In the genomic region with DNA sequence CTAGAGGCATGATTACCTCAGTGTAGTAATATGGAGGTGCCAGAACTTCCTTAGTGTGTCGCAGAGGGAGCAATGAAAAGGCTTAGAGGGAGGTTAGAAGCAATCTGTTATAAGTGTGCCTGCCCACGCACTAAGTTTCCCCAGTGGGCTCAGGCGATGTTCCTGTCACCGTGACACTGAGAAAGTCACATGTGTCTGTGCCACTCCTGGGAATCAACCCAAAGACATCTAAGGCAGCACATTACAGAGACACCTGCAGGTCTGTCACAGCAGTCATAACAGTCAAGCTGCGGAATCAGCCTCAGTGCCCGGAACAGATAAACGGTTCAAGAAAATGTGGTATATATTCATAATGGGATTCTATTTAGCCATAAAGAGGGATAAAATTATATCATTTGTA, we compare ENCODE assay signal across 21 mouse cellular contexts. TPM values are rescaled to one million over a fixed set of nuclear protein-coding genes. Genes with fewer than 3 reads are reported as not detected.
DNase-seq lines count a peak whose midpoint lies in the region; ATAC-seq and TF ChIP-seq lines count a peak whose summit lies in the region.
"Had no signal": no experiment of that assay in that cellular context is flagged by ENCODE, and none has a peak within 500 bp of the region (broad histone marks: within the 10 kb centered on the region; RNA-seq: fewer than 3 reads in every experiment).

No protein-coding gene starts in this region.

- H3K9ac ChIP-seq in midbrain, embryonic 12.5 days (replicated peaks), result no peak overlapping the region
- no peak overlapping the region for H3K9ac ChIP-seq in midbrain, embryonic 16.5 days (ENCODE audit: low read depth, low read length)
- no peak overlapping the region for H3K9ac ChIP-seq in forebrain, embryonic 13.5 days
- H3K9ac ChIP-seq in midbrain, postnatal 0 days (replicated peaks; ENCODE audit: low read length, poor library complexity, severe bottlenecking), result no peak overlapping the region
- H3K9ac ChIP-seq: intestine, embryonic 15.5 days had no signal

- no peaks in the 10 kb centered on the region for H3K9me3 ChIP-seq in midbrain, embryonic 12.5 days
- no peaks in the 10 kb centered on the region for H3K9me3 ChIP-seq in midbrain, embryonic 16.5 days (replicated peaks; ENCODE audit: control insufficient read depth, low read length, poor library complexity, severe bottlenecking)
- H3K9me3 ChIP-seq in forebrain, embryonic 13.5 days (replicated peaks), result no peaks in the 10 kb centered on the region
- no peaks in the 10 kb centered on the region for H3K9me3 ChIP-seq in midbrain, postnatal 0 days (ENCODE audit: low read length)
- H3K9me3 ChIP-seq: intestine, embryonic 15.5 days had no signal

- DNase-seq in frontal cortex, adult 2 months (ENCODE audit: extremely low spot score in 1 of 2, low spot score in 1 of 2), result peak; percentile 56 to 62
- DNase-seq in midbrain, postnatal 0 days (ENCODE audit: low spot score), result no peak
- DNase-seq in heart, adult 11 months, result no peak
- no peak for DNase-seq in kidney, adult 9 months
- DNase-seq: adrenal gland, postnatal 14 days; cerebellum, adult 9-10 months; gastrocnemius, postnatal 14 days; lung, adult 18-20 months; lung, postnatal 36 days; thymus, postnatal 25 days had no signal

- H3K27me3 ChIP-seq in midbrain, embryonic 12.5 days, result peaks cover 30% of the 10 kb centered on the region
- peaks cover 3% of the 10 kb centered on the region; the same call in 1 of the 2 replicates for H3K27me3 ChIP-seq in midbrain, embryonic 16.5 days (ENCODE audit: control insufficient read depth, insufficient read depth, low read depth, low read length)
- peaks cover 16% of the 10 kb centered on the region for H3K27me3 ChIP-seq in forebrain, embryonic 13.5 days
- H3K27me3 ChIP-seq in midbrain, postnatal 0 days (ENCODE audit: insufficient read depth, low read length), result no peaks in the 10 kb centered on the region

- ATAC-seq in midbrain, embryonic 12.5 days (ENCODE audit: low FRiP score, low read depth), result no peak
- no peak for ATAC-seq in midbrain, embryonic 16.5 days
- ATAC-seq in forebrain, embryonic 13.5 days, result 0 out of 2 replicates have a peak, but pooled peaks have one; percentile 19
- ATAC-seq in midbrain, postnatal 0 days (ENCODE audit: low FRiP score), result 0 out of 2 replicates have a peak, but pooled peaks have one; percentile 31
- no peak for ATAC-seq in megakaryocyte, adult 5-6 weeks (ENCODE audit: poor library complexity, severe bottlenecking)
- ATAC-seq: intestine, embryonic 15.5 days had no signal

- H3K4me1 ChIP-seq in midbrain, embryonic 12.5 days, result peaks cover 45% of the 10 kb centered on the region
- peaks cover 15% of the 10 kb centered on the region for H3K4me1 ChIP-seq in midbrain, embryonic 16.5 days (ENCODE audit: control insufficient read depth, insufficient read depth, low read length)
- peaks cover 51% of the 10 kb centered on the region for H3K4me1 ChIP-seq in forebrain, embryonic 13.5 days
- H3K4me1 ChIP-seq in midbrain, postnatal 0 days (ENCODE audit: insufficient read depth, low read length), result peaks cover 16% of the 10 kb centered on the region

- peak overlapping the region; percentile 84; the same call in 1 of the 2 replicates for H3K27ac ChIP-seq in midbrain, embryonic 12.5 days (replicated peaks)
- no peak overlapping the region; the same call in none of the 2 replicates for H3K27ac ChIP-seq in midbrain, embryonic 16.5 days (ENCODE audit: low read length)
- H3K27ac ChIP-seq in forebrain, embryonic 13.5 days, result no peak overlapping the region
- H3K27ac ChIP-seq in midbrain, postnatal 0 days (ENCODE audit: low read depth, low read length), result no peak overlapping the region
- H3K27ac ChIP-seq: intestine, embryonic 15.5 days; kidney, postnatal 0 days; layer of hippocampus, adult 2 months; left cerebral cortex, adult 2 months had no signal

- 84% methylated on average over 7 of the region's 7 CpGs for WGBS in midbrain, embryonic 12.5 days
- WGBS in midbrain, embryonic 16.5 days, result 60% methylated on average over 7 of the region's 7 CpGs
- 78% methylated on average over 7 of the region's 7 CpGs for WGBS in forebrain, embryonic 13.5 days
- WGBS in midbrain, postnatal 0 days, result 53% methylated on average over 7 of the region's 7 CpGs

- H3K4me3 ChIP-seq in midbrain, embryonic 12.5 days, result no peak overlapping the region
- no peak overlapping the region for H3K4me3 ChIP-seq in midbrain, embryonic 16.5 days (ENCODE audit: low read depth, low read length)
- no peak overlapping the region for H3K4me3 ChIP-seq in forebrain, embryonic 13.5 days
- no peak overlapping the region for H3K4me3 ChIP-seq in midbrain, postnatal 0 days (ENCODE audit: low read depth, low read length)
- H3K4me3 ChIP-seq: intestine, embryonic 15.5 days; layer of hippocampus, adult 2 months; left cerebral cortex, adult 2 months had no signal

- no peak overlapping the region for H3K4me2 ChIP-seq in midbrain, embryonic 12.5 days (replicated peaks)
- H3K4me2 ChIP-seq in midbrain, embryonic 16.5 days (ENCODE audit: low read length), result no peak overlapping the region
- H3K4me2 ChIP-seq in forebrain, embryonic 13.5 days, result no peak overlapping the region
- no peak overlapping the region for H3K4me2 ChIP-seq in midbrain, postnatal 0 days (ENCODE audit: low read depth, low read length, poor library complexity, severe bottlenecking)
- H3K4me2 ChIP-seq: intestine, embryonic 15.5 days had no signal

- TF ChIP-seq CTCF in midbrain, postnatal 0 days (IDR thresholded peaks at IDR 0.05), result no peak

- no peaks in the 10 kb centered on the region for H3K36me3 ChIP-seq in midbrain, embryonic 12.5 days
- no peaks in the 10 kb centered on the region for H3K36me3 ChIP-seq in midbrain, embryonic 16.5 days (ENCODE audit: control insufficient read depth, insufficient read depth, low read length)
- H3K36me3 ChIP-seq in forebrain, embryonic 13.5 days (ENCODE audit: poor library complexity, severe bottlenecking), result no peaks in the 10 kb centered on the region
- H3K36me3 ChIP-seq in midbrain, postnatal 0 days (ENCODE audit: insufficient read depth, low read length), result no peaks in the 10 kb centered on the region
- H3K36me3 ChIP-seq: intestine, embryonic 15.5 days had no signal

RNA-seq across cellular contexts. Expression of gene Igfbpl1, which starts 5.3 kb away (rescaled TPM):
- polyA plus RNA-seq in midbrain, embryonic 12.5 days (2016; fragmentation: Nextera tagmentation; extraction: Ambion mirVana), result 63.3 and 69.5 TPM in 2 replicates
- polyA plus RNA-seq in midbrain, embryonic 16.5 days (2015; fragmentation: Nextera tagmentation; extraction: Ambion mirVana), result 33.4 and 39.5 TPM in 2 replicates
- polyA plus RNA-seq in forebrain, embryonic 13.5 days (2015; fragmentation: Nextera tagmentation; extraction: Ambion mirVana), result 78.5 and 86.8 TPM in 2 replicates
- polyA plus RNA-seq in frontal cortex, adult 2 months (2012; rRNA removed), result 13.1 and 13.8 TPM in 2 replicates
- 36.5 and 51.6 TPM in 2 replicates for total RNA-seq in midbrain, postnatal 0 days (2014; rRNA removed)
- polyA plus RNA-seq in midbrain, postnatal 0 days (2015; fragmentation: Nextera tagmentation; extraction: Ambion mirVana), result 8.5 and 10.3 TPM in 2 replicates
- total RNA-seq in megakaryocyte, adult 5-6 weeks (2015), result not detected in 2 replicates
- not detected in 2 replicates for total RNA-seq in megakaryocyte, adult 5-6 weeks (2017)
- total RNA-seq: adrenal gland, postnatal 14 days; gastrocnemius, postnatal 14 days; liver, adult 2 months had no signal
- polyA plus RNA-seq: C2C12; liver, adult 2 months had no signal

RNA-seq across cellular contexts. Expression of gene Stra6l, which starts 16.5 kb away (rescaled TPM):
- 0.81 and 1.3 TPM in 2 replicates for polyA plus RNA-seq in midbrain, embryonic 12.5 days (2016; fragmentation: Nextera tagmentation; extraction: Ambion mirVana)
- polyA plus RNA-seq in midbrain, embryonic 16.5 days (2015; fragmentation: Nextera tagmentation; extraction: Ambion mirVana), result 1.0 and 1.2 TPM in 2 replicates
- 1.1 and 1.5 TPM in 2 replicates for polyA plus RNA-seq in forebrain, embryonic 13.5 days (2015; fragmentation: Nextera tagmentation; extraction: Ambion mirVana)
- 0.10 and 0.13 TPM in 2 replicates for polyA plus RNA-seq in frontal cortex, adult 2 months (2012; rRNA removed)
- total RNA-seq in midbrain, postnatal 0 days (2014; rRNA removed), result 0.71 and 1.4 TPM in 2 replicates
- polyA plus RNA-seq in midbrain, postnatal 0 days (2015; fragmentation: Nextera tagmentation; extraction: Ambion mirVana), result 0.46 and 0.56 TPM in 2 replicates
- total RNA-seq in megakaryocyte, adult 5-6 weeks (2015), result 0.11 and 0.22 TPM in 2 replicates
- total RNA-seq in megakaryocyte, adult 5-6 weeks (2017), result 0.07 and 0.33 TPM in 2 replicates
- total RNA-seq: gastrocnemius, postnatal 14 days; heart, adult 8-10 months; layer of hippocampus, adult 2 months; left cerebral cortex, adult 2 months had no signal
- polyA plus RNA-seq: C2C12 had no signal

RNA-seq across cellular contexts. Expression of gene Aldh1b1, which starts 33.2 kb away (rescaled TPM):
- polyA plus RNA-seq in midbrain, embryonic 12.5 days (2016; fragmentation: Nextera tagmentation; extraction: Ambion mirVana), result 8.6 and 9.0 TPM in 2 replicates
- 22.7 and 24.2 TPM in 2 replicates for polyA plus RNA-seq in midbrain, embryonic 16.5 days (2015; fragmentation: Nextera tagmentation; extraction: Ambion mirVana)
- 14.7 and 17.6 TPM in 2 replicates for polyA plus RNA-seq in forebrain, embryonic 13.5 days (2015; fragmentation: Nextera tagmentation; extraction: Ambion mirVana)
- polyA plus RNA-seq in frontal cortex, adult 2 months (2012; rRNA removed), result 7.6 and 8.6 TPM in 2 replicates
- 17.6 and 20.3 TPM in 2 replicates for total RNA-seq in midbrain, postnatal 0 days (2014; rRNA removed)
- polyA plus RNA-seq in midbrain, postnatal 0 days (2015; fragmentation: Nextera tagmentation; extraction: Ambion mirVana), result 22.6 and 23.6 TPM in 2 replicates
- 10.4 and 11.6 TPM in 2 replicates for total RNA-seq in megakaryocyte, adult 5-6 weeks (2015)
- total RNA-seq in megakaryocyte, adult 5-6 weeks (2017), result 36.2 and 41.9 TPM in 2 replicates
- polyA plus RNA-seq: C2C12 had no signal

RNA-seq across cellular contexts. Expression of gene Ccdc180, which starts 58.1 kb away (rescaled TPM):
- 0.05 TPM in 1 of 2 replicates, not detected in the other for polyA plus RNA-seq in midbrain, embryonic 12.5 days (2016; fragmentation: Nextera tagmentation; extraction: Ambion mirVana)
- 0.39 and 0.59 TPM in 2 replicates for polyA plus RNA-seq in midbrain, embryonic 16.5 days (2015; fragmentation: Nextera tagmentation; extraction: Ambion mirVana)
- 0.25 and 0.52 TPM in 2 replicates for polyA plus RNA-seq in forebrain, embryonic 13.5 days (2015; fragmentation: Nextera tagmentation; extraction: Ambion mirVana)
- polyA plus RNA-seq in frontal cortex, adult 2 months (2012; rRNA removed), result 0.08 and 0.10 TPM in 2 replicates
- 0.27 and 0.52 TPM in 2 replicates for total RNA-seq in midbrain, postnatal 0 days (2014; rRNA removed)
- 0.27 and 0.48 TPM in 2 replicates for polyA plus RNA-seq in midbrain, postnatal 0 days (2015; fragmentation: Nextera tagmentation; extraction: Ambion mirVana)
- total RNA-seq in megakaryocyte, adult 5-6 weeks (2015), result 3.0 and 3.4 TPM in 2 replicates
- 0.62 and 2.1 TPM in 2 replicates for total RNA-seq in megakaryocyte, adult 5-6 weeks (2017)
- total RNA-seq: liver, adult 2 months had no signal

Comparison
In these comparisons a context has a peak if more than half of its experiments do, and no peak if none do; other contexts are left out.
1. ATAC-seq: peak in forebrain, embryonic 13.5 days (single experiment) and midbrain, postnatal 0 days (single experiment); none in midbrain, embryonic 12.5 days (single experiment), midbrain, embryonic 16.5 days (single experiment) and megakaryocyte, adult 5-6 weeks (single experiment).
2. DNase-seq: peak in frontal cortex, adult 2 months (2 of 2); none in midbrain, postnatal 0 days (single experiment), heart, adult 11 months (single experiment) and kidney, adult 9 months (single experiment).